ENCODE assay signal across 29 mouse cellular contexts in genomic region chr4:150522425-150522824, GRCm38 (mm10).
A peak's percentile ranks its signal among the peaks of the same experiment; 100 is the strongest.
DNase-seq lines count a peak whose midpoint lies in the region; ATAC-seq and TF ChIP-seq lines count a peak whose summit lies in the region.
"Had no signal": no experiment of that assay in that cellular context is flagged by ENCODE, and none has a peak within 500 bp of the region (broad histone marks: within the 10 kb centered on the region; RNA-seq: fewer than 3 reads in every experiment).

No protein-coding gene starts in this region.

- no peak for ATAC-seq in liver, embryonic 12.5 days
- ATAC-seq in G1E (ENCODE audit: extremely low read depth, insufficient number of reproducible peaks, low FRiP score, poor library complexity, severe bottlenecking), result peak; percentile 54
- no peak for ATAC-seq in liver, embryonic 14.5 days (ENCODE audit: insufficient read depth)
- no peak for ATAC-seq in cerebellum, adult (ENCODE audit: insufficient number of reproducible peaks, low FRiP score, low TSS enrichment)
- ATAC-seq: forebrain, embryonic 16.5 days; inflammation-experienced regulatory T-cells, adult 6 months; midbrain, embryonic 15.5 days had no signal

- no peak for DNase-seq in liver
- DNase-seq in G1E (ENCODE audit: low spot score), result peak; percentile 19
- no peak for DNase-seq in liver, embryonic 14.5 days (ENCODE audit: low read depth in 3 of 3, low spot score in 3 of 3)
- no peak for DNase-seq in urinary bladder, postnatal 10 days (ENCODE audit: low spot score)
- no peak for DNase-seq in left cerebral cortex, adult 11 months (ENCODE audit: low spot score)
- DNase-seq: adrenal gland, postnatal 14 days; cerebellum, adult 11-12 months; cerebellum, adult 9-11 months; heart, adult 2 months; heart, postnatal 4 days; kidney, adult 11 months; kidney, postnatal 14 days; lung, adult 18-20 months; lung, postnatal 10 days; right cerebral cortex, postnatal 25 days; thymus, postnatal 14 days had no signal

- H3K27me3 ChIP-seq in liver, embryonic 12.5 days (replicated peaks), result no peaks in the 10 kb centered on the region
- H3K27me3 ChIP-seq in G1E (ENCODE audit: insufficient read depth, low read length), result no peaks in the 10 kb centered on the region
- H3K27me3 ChIP-seq in liver, embryonic 14.5 days (ENCODE audit: control insufficient read depth, insufficient read depth, low read length), result no peaks in the 10 kb centered on the region
- H3K27me3 ChIP-seq: embryonic facial prominence, embryonic 13.5 days; heart, embryonic 12.5 days; hindbrain, embryonic 15.5 days; limb, embryonic 12.5 days; midbrain, embryonic 15.5 days; stomach, embryonic 15.5 days had no signal

- peaks cover 65% of the 10 kb centered on the region for H3K4me1 ChIP-seq in liver, embryonic 12.5 days
- H3K4me1 ChIP-seq in G1E (ENCODE audit: insufficient read depth, low read depth, low read length), result peaks cover 56% of the 10 kb centered on the region
- H3K4me1 ChIP-seq in liver, embryonic 14.5 days (replicated peaks; ENCODE audit: control insufficient read depth in 2 of 2, insufficient read depth in 2 of 2, low read length in 1 of 2), result peaks cover 45 to 53% of the 10 kb centered on the region in 2 experiments

- peak overlapping the region; percentile 88 for H3K27ac ChIP-seq in liver, embryonic 12.5 days
- peak overlapping the region; percentile 80 for H3K27ac ChIP-seq in liver, embryonic 14.5 days
- H3K27ac ChIP-seq: embryonic facial prominence, embryonic 13.5 days; forebrain, embryonic 10.5 days; heart, adult 2 months; hindbrain, embryonic 15.5 days; left cerebral cortex, adult 2 months; limb, embryonic 12.5 days; macrophage; midbrain, embryonic 15.5 days; stomach, embryonic 15.5 days had no signal

- no peak overlapping the region for H3K4me2 ChIP-seq in liver, embryonic 12.5 days
- H3K4me2 ChIP-seq in liver, embryonic 14.5 days (ENCODE audit: low read depth), result no peak overlapping the region
- H3K4me2 ChIP-seq: embryonic facial prominence, embryonic 13.5 days; heart, embryonic 12.5 days; hindbrain, embryonic 15.5 days; limb, embryonic 12.5 days; midbrain, embryonic 15.5 days; stomach, embryonic 15.5 days had no signal

- no peak overlapping the region for H3K9ac ChIP-seq in liver, embryonic 12.5 days
- H3K9ac ChIP-seq in liver, embryonic 14.5 days (replicated peaks), result 0 out of 2 replicates have a peak overlapping the region, but pooled peaks have one; percentile 18
- H3K9ac ChIP-seq: embryonic facial prominence, embryonic 13.5 days; heart, embryonic 12.5 days; hindbrain, embryonic 15.5 days; limb, embryonic 12.5 days; midbrain, embryonic 15.5 days; stomach, embryonic 15.5 days had no signal

- no peak for TF ChIP-seq EP300 in liver, embryonic 14.5 days (IDR thresholded peaks at IDR 0.05; ENCODE audit: low read depth)

- WGBS in liver, embryonic 12.5 days (ENCODE audit: insufficient replicate concordance), result 66% methylated on average over 5 of the region's 5 CpGs
- 70% methylated on average over 5 of the region's 5 CpGs for WGBS in liver, embryonic 14.5 days (ENCODE audit: insufficient replicate concordance)

- H3K36me3 ChIP-seq in liver, embryonic 12.5 days, result peaks cover 19% of the 10 kb centered on the region
- H3K36me3 ChIP-seq in G1E (replicated peaks), result peaks cover 39% of the 10 kb centered on the region
- no peaks in the 10 kb centered on the region for H3K36me3 ChIP-seq in liver, embryonic 14.5 days (replicated peaks; ENCODE audit: control insufficient read depth, insufficient read depth, low read depth)
- H3K36me3 ChIP-seq: midbrain, embryonic 15.5 days; stomach, embryonic 15.5 days had no signal

- H3K4me3 ChIP-seq in liver, embryonic 12.5 days, result no peak overlapping the region
- H3K4me3 ChIP-seq in G1E (ENCODE audit: low read depth, low read length), result no peak overlapping the region; the same call in 1 of the 2 replicates
- H3K4me3 ChIP-seq in liver, embryonic 14.5 days (ENCODE audit: insufficient read depth in 1 of 2, low read depth in 2 of 2, low read length in 2 of 2), result no peak overlapping the region
- H3K4me3 ChIP-seq: embryonic facial prominence, embryonic 13.5 days; forebrain, embryonic 10.5 days; heart, adult 2 months; heart, embryonic 12.5 days; hindbrain, embryonic 15.5 days; left cerebral cortex, adult 2 months; limb, embryonic 12.5 days; midbrain, embryonic 15.5 days; stomach, embryonic 15.5 days had no signal

- TF ChIP-seq CTCF in G1E (IDR thresholded peaks at IDR 0.05; ENCODE audit: low read depth, low read length), result no peak
- no peak for TF ChIP-seq CTCF in liver, embryonic 14.5 days (IDR thresholded peaks at IDR 0.05; ENCODE audit: low read depth)

- no peaks in the 10 kb centered on the region for H3K9me3 ChIP-seq in liver, embryonic 12.5 days (replicated peaks)
- H3K9me3 ChIP-seq in G1E (replicated peaks), result no peaks in the 10 kb centered on the region
- no peaks in the 10 kb centered on the region for H3K9me3 ChIP-seq in liver, embryonic 14.5 days (ENCODE audit: control insufficient read depth, low read length)
- H3K9me3 ChIP-seq: embryonic facial prominence, embryonic 13.5 days; forebrain, embryonic 10.5 days; heart, embryonic 12.5 days; hindbrain, embryonic 15.5 days; limb, embryonic 12.5 days; midbrain, embryonic 15.5 days; stomach, embryonic 15.5 days had no signal
